Mouse (Mus musculus) 3134 (cell line): ENCODE measurements around the gene Zfp882.
"Not testable (repeated sequence)": the region's sequence is repeated elsewhere in the genome, so short reads cannot be mapped to it uniquely, and the experiment has no call there.

Experiments
- DNase-seq: peaks from one replicate; pipeline ENCODE4 v3.0.0-alpha.2; 2011; ENCODE audit warnings: low spot score; ENCODE audit not compliant: insufficient read length; ENCODE audit errors: extremely low read depth

Gene Zfp882

DNA sequence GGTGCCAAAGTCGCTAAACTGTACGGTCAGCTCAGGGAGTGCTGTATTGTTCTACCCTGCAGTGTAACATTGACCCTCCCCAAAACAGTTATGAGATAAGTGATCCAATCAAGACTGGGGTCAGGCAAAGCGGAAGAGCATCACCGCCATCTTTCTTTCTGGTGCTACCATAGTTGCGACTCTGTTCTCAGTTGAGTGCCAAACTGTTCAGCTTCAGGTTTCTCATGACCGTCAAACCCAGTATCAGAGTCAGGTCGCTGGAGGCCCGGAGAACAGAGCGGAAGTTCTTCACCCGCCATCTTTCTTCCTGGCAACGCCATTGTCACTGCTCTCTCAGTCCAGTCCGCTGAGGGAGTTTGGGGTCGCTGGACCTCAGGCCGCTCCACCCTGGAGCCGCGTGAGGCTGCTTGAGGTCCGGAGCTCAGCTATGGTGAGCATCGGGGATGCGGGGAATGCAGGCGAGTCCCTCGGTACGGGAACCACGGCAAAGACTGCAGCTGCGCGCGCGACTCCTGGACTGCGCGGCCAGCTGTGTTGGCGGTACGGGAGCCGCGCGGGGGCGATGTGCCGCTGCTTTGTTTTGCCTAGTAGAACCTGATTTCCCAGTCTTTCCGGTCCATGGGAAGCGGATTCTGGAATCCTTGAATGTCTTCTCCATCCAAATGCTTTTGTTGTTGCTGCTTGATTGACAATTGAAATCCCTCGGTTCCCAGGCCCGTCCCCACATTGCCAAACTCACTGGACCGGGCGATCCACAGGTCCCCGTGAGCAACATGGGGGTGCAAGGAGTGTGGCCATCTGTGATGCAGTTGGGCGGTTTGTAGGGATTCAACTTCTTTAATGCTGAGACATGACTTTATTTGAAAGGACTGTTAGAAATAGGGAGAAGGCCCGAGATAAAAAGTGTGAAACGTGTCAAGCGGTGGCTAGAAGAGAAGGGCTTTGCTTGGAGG, at the start of gene Zfp882, which contains the start of gene Zfp617:
TSS of gene Zfp882 (plus strand) at position 300 of the 953 bp plus-strand sequence.
TSS of gene Zfp617 (plus strand) at position 327 of the 953 bp plus-strand sequence.
- peak; percentile 78 for DNase-seq

DNA sequence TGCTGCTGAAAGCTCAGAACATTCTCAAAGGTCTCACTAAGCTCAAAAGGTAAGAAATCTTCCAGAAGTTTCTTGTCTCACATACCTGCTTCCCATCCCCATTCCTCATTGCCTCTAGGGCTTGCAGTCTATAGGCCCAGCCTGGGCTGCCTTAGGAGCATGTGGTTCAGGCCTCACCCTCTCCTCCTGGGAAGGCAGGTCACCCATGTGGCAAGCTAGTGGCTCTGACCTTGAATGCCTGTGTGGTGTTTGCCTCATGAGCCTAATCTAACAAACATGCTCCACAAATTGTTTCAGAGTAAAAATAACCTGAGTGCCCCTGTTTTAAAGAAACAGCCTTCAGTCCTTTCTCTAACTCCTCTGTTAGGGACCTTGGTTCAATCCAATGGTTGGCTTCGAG, 46.9 kb upstream of the Zfp882 start:
- not testable (repeated sequence) for DNase-seq

DNA sequence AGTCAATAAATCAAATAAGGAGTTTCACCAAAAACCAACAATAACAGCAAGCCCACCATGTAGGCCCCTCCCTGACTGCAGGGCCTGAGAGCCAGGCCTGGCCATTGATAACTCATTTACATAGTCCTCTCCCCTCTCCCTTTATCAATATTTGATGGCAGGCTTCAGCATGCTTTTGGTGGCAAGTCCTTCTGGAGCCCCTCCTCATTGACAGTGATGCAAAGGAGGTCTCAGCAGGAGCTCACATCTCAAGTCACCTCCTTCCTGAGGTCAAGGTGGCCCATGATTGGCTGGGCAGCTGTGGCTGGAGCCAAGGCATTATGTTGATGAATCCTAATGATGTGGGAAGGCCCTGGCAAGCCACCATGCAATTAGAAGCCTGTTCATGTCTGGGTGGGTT, 46.4 kb upstream of the Zfp882 start:
- DNase-seq = not testable (repeated sequence)

DNA sequence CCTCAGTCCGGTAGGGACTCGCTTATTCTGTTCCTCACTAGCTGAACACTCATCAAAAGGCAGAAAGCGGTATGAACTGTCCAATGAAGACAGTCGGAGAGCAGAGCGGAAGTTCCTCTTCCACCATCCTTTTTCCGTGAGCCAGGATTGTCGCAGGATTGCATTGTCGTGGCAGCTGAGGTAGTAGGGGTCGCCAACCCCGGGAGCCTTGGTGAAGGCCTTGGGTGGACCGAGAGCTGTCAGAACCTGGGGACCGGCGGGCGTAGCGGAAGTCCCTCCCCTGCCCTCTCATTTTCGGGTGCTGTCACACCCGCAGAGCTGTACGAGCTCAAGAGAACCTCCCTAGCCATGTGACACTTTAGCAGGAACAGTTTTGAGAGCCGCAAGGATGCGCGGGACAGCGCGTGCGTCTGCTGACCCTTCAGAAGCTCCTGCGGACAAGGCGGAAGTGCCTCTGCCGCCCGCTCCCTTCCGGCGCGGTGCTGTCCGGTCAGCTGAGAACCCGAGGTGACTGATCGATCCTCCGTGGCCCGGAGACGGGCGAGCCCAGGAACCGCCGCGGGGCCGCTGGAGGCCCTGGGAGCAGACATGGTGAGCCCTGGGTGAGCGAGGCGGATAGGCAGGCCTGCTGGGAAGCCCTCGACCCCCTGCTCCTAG, 26.7 kb upstream of the Zfp882 start, which contains the start of gene Zfp709:
TSS of gene Zfp709 (plus strand) at position 402 of the 657 bp plus-strand sequence.
- peak; percentile 1 for DNase-seq

DNA sequence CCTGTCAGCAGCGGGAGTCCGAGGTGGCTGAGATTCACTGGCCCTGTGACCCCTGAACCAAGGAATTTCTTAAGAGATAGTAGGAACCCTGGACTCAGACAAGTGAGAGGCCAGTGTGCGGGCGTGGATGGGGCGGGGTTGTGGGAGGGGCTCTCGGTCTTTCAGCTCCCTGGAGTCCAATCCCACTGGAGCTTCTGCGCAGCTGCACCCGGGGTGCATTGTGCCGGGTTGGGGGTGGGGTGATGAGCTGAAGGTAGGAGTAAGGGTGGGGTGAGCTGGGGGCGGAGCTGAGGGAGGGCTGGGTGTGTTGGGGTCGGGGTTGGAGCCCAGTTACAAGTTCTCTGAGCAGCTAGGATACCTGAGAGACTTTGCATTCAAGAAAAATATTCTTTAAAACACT, 7.7 kb upstream of the Zfp882 start:
- DNase-seq = not testable (repeated sequence)

DNA sequence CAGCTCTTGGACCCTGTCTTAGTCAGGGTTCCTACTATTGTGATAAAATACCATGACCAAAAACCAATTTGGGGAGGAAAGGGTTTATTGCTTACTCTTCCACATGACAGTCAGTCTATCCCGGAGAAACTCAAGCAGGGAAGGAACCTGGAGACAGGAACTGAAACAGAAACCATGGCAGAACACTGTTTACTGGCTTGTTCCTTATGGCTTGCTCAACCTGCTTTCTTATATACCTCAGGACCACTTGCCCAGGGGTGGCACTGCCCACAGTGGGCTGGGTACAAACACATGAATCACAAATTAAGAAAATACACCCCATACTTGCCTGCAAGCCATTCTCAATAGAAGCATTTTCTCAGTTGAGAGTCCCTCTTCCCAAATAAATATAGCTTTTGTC, 5.3 kb upstream of the Zfp882 start:
- DNase-seq = not testable (repeated sequence)

DNA sequence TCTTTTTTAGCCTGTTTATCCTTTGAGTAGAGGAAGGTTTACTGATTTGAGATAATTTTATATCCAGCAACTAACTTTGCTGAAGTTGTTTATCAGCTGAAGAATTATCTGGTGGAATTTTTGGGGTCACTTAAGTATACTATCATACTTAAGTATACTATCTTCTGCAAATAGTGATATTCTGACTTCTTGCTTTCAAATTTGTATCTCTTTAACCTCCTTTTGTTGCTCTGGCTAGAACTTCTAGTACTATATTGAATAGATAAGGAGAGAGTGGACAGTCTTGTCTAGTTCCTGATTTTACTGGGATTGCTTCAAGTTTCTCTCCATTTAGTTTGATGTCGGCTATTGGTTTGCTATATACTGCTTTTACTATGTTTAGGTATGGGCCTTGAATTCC, 1.6 kb upstream of the Zfp882 start:
- no peak for DNase-seq

DNA sequence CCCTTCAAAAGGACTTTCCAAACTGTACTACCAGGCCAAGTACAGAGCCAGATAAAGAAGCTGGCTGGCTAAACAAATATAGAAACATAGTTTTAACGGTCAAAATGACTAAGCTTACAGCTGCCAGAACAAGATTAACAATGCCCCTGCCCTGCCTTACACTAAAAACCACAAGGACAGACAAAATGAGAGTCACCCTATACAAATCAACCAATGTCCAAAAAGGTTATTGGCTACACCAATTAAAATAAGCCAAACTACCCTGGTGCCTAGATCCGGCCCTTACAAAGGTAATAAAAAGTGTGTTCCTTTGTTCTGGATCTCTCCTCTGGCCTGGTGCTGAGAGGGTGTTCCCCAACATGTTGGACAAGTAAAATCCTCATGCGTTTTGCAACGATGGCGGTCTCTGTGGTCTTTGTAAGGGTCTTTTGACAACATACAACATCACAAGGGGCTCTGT, 580 bp upstream of the Zfp882 start:
- DNase-seq = no peak

DNA sequence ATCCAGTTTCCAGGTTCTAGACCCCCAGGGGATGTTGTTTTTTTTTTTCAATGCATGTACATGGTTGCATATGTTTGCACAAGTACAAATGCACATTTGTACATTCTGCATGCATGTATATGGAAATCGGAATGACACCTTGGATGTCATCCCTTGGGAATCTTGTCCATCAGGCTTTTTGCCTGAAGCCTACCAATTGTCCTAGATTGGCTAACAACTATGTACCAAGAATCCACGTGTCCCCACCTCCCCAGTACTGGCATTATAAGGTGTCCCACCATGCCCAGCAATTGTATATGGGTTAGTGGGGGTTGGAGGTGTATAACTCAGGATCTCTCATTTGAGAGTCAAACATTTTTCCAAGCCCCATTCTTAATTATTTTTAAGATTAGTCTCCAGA, 3.9 kb downstream of the Zfp882 start:
- DNase-seq = no peak

DNA sequence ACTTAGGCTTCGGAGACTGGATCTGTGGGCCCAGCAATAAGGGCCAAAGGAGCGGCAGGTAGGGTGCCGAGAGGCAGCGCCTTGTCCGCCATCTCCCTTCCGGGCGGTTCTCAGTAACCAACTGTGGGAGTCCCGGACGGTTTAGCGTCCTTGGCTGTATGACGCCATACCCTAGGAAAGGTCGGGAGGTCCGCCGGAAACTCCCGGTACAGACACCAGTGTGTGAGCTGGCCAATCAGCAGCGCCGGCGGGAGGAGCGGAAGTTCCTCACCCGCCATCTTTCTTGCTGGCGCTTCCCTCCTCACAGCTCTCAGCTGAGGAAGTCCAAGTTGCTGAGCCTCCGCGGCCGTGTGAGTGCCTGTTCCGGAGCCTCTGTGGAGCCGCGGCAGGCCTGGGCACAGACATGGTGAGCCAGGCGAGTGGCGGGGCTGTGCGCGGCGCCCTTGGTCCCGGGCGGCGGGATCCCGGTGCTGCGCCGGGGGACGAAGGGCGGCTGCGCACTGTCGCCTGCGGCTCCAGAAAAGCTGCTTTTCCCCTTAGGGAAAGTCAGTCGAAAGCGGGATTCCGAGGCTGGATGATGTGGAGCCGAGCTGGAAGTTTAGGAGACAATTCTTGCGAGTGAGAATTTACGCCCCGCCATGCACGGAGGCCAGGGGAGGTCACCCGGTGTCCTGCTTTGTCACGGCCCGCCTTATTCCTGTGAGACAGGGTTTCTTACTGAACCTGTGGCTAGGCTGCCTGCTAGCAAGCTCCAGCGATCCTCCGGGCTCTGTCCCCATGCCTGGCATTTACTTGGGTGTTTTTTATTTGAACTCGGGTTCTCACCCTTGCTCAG, 14.4 kb downstream of the Zfp882 start:
- DNase-seq = peak; percentile 90

DNA sequence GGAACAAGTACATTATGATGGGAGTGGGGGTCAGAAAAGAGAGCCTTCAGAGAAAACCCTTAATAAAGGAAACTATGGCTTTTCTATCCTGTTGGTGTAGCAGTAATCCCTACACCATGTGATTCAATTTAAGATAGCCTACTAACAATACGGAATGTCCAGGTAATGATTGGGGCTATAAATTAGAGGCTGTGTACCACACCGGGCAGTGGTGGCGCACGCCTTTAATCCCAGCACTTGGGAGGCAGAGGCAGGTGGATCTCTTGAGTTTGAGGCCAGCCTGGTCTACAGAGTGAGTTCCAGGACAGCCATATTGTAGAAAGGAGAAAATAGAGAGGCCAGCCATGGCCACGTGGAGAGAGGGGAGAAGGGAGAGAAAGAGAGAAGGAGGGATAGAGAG, 17.4 kb downstream of the Zfp882 start:
- DNase-seq = no peak

DNA sequence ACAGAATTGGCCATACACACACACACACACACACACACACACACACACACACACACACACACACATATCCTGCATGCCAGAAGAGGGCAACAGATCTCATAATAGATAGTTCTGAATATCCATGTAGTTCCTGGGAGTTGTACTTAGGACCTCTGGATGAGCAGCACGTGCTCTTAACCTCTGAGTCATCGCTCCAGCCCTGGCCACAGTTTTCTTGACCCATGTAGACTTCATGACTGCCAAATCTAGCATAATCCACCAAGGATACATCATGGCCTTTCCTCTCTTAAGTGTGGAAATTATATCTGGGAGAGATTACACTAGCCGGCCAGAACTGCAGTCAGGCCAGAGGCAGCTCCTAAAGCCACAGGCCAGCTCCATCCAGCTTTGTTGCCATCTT, 18.1 kb downstream of the Zfp882 start:
- DNase-seq = no peak

DNA sequence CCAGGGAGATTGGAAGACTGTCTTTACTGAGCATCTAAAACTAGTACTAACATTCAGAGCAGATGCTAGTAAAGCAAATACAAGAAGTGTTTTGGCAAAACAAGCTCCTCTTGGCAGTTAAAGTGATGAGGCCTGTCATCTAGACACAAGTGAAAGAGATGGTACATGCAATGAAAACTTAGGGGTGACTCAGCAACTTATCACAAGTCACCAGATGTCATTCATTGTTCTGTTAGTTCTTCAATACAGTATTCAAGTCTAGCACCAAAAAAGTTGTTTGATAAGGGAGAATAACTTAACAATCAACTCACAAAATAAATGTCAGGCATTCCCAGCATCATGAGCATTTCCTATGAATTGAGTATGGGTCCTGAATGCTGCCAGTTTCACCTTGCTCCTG, 19.4 kb downstream of the Zfp882 start:
- no peak for DNase-seq

DNA sequence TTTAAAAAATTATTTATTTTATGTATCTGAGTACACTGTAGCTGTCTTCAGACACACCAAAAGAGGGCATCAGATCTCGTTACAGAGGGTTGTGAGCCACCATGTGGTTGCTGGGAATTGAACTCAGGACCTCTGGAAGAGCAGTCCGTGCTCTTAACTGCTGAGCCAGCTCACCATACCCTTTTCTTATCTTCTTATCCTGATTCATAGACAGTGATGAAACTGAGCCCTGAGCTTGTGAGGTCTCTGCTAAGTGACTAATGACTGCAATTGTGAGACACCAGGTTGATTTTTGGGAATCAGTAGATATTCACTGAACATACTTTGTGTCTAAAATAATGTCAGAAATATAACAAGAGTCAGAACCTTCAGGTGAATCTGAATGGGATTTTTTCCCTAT, 29.6 kb downstream of the Zfp882 start:
- DNase-seq = not testable (repeated sequence)

DNA sequence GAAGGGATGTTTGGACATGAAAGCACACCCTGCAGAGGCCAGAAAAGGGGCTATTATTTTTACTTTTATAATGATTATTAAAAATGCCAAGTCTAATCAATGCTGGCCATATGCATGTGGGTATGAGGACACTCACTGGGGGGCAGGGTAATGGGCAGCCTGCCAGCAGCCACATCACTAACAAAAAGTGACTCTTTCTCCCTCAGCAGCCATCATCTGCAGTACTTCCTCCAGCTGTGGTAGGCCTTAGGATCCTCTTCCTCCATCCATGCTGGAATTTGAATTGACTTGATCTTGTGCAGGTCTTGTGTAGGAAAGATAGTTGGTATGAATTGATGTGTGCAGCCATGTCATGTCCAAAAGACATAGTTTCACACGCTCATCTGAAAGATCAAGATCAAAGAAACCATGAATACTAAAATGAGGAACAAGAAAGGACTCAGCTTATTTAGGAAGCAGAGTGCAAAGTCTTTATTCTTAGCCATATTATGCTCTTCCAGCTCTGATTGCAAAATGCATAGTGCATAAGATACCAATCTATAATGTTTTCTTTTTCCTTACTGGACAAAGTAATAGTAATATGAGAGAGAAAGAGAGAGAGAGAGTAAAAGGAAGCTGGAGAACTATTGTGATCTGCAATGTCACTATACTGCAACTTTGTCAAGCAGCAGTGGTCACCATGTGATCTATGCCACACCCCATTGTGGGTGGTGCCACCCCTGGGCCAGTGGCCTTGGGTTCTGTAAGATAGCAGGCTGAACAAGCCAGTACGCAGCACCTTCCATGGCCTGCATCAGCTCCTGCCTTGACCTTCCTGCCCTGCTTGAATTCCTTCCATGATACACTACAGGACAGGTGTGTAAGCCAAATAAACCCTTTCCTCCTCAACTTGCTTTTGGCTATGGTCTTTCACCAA, 32.1 kb downstream of the Zfp882 start:
- no peak for DNase-seq

DNA sequence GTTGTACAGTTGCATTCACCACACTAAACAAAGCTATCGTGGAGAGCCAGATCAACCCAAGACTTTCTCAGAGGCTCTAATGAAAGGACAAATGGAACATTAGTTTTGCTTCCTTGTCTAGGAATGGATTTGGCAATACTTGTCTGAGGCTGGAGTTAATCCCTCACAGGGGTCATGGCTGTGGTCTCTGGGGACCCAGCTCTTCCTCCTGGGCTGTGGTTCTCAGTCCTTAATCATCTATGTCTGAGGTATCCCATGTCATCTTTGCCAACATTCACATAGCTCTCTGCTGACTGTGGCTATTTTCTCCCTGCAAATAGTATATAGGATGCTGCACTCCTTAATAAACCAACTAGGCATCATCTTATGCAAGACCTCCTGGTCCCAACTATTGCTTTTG, 33.4 kb downstream of the Zfp882 start:
- no peak for DNase-seq

DNA sequence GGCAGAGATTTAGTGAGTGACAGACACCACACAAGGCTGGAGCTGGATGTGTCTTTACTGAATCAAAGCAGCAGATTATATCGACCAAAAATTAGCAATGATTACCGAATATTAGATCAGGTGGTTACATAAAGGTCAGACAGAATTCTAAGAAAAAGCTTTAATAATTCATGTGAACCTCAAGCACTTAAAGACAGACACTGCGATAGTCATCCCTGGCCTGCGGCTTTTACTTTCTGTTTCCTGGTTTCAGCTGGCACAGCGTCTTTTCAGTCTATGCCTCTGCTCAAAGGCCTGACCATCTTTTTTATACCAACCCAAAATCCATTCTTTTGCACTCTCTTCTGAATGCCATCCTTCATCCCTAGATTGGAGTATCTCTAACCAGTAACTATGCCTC, 40.2 kb downstream of the Zfp882 start:
- DNase-seq = no peak

DNA sequence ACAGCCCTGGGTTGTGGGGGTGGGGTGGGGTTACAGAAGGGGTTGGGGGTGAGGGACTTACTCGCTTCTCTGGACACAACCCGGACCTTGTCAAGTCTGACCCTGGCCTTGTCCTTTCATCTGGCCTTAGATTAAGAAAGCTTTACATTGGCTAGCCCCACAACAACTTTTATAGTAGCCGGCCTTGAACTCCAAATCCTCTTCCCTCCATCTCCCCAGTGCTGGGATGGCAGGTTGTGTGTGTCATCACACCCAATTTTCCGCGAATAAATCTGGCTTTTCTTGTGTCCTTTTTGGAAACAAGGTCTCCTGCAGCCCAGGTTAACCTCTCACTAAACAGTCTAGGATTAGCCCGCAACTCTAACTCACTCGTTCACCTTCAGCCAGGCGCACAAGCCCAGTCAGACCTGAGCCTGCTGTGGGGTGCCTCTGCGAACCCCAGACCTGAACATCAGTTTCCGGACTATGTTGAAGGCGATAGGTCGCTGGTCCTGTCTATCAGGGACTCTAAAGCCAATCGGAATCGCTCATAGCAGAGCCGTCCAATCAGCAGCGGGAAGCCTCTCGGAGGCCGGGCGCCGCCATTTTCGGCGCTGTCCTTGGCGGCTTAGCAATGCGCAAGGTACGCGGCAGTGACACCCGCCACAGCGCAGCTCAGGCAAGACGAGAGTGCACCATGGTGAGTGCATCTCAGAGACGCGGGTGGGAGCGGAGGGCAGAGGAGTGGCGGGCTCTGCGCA, 42.2 kb downstream of the Zfp882 start, which contains the start of gene Zfp961:
TSS of gene Zfp961 (plus strand) at position 557 of the 740 bp plus-strand sequence.
- peak; percentile 93 for DNase-seq
